Mouse (Mus musculus) midbrain, embryonic 11.5 days (tissue): ENCODE measurements around the gene Fmr1. TPM values are rescaled to one million over a fixed set of nuclear protein-coding genes. Genes with fewer than 3 reads are reported as not detected.

ENCODE experiments used
- ATAC-seq: fragments of 200-750 bp; cut with Nextera tagmentation; 2 replicates; pipeline ENCODE4 v1.8.0; 2017; ENCODE audit warnings: moderate TSS enrichment, moderate library complexity; ENCODE audit not compliant: low FRiP score
- DNase-seq: peaks from one replicate; pipeline ENCODE4 v3.0.0; 2015; ENCODE audit warnings: low spot score; ENCODE audit errors: missing footprints
- H3K27ac ChIP-seq: fragments of 300-500 bp; sonication (generic); 2 replicates; pipeline ENCODE4 v1.5.1; 2014; ENCODE audit warnings: low read depth, low read length
- H3K27me3 ChIP-seq: fragments of 300-500 bp; sonication (generic); 2 replicates; pipeline ENCODE4 v1.6.1; 2014; ENCODE audit warnings: mild to moderate bottlenecking, low read length, moderate library complexity, mixed read lengths; ENCODE audit not compliant: control insufficient read depth, insufficient read depth
- H3K36me3 ChIP-seq: fragments of 300-500 bp; sonication (generic); 2 replicates; pipeline ENCODE4 v1.6.1; 2014; ENCODE audit warnings: mild to moderate bottlenecking, low read length, moderate library complexity, mixed read lengths; ENCODE audit not compliant: control insufficient read depth, insufficient read depth
- H3K4me1 ChIP-seq: fragments of 300-500 bp; sonication (generic); 2 replicates; pipeline ENCODE4 v1.6.1; 2014; ENCODE audit warnings: low read length; ENCODE audit not compliant: control insufficient read depth, insufficient read depth
- H3K4me2 ChIP-seq: fragments of 300-500 bp; sonication (generic); 2 replicates; pipeline ENCODE4 v1.6.1; 2014; ENCODE audit warnings: mild to moderate bottlenecking, moderate library complexity
- H3K4me3 ChIP-seq: fragments of 300-500 bp; sonication (generic); 2 replicates; pipeline ENCODE4 v1.5.1; 2014; ENCODE audit warnings: low read depth, low read length
- H3K9ac ChIP-seq: fragments of 300-500 bp; sonication (generic); 2 replicates; pipeline ENCODE4 v1.6.1; 2014; ENCODE audit warnings: low read length
- H3K9me3 ChIP-seq: fragments of 300-500 bp; sonication (generic); 2 replicates; pipeline ENCODE4 v1.6.1; 2016; ENCODE audit warnings: low read length; ENCODE audit not compliant: control insufficient read depth
- WGBS: fragments of 180-500 bp; shearing (Covaris S2); extraction: QIAGEN DNeasy Blood & Tissue Kit; methylation state at CpG from one replicate; pipeline ENCODE4 v1.1.7; 2014; 5-methylcytosine and 5-hydroxymethylcytosine counted together
- polyA plus RNA-seq: library from polyadenylated mRNA; unstranded; fragments of >200 nt; fragmentation: Nextera tagmentation; extraction: Ambion mirVana; gene quantifications from 2 replicates; pipeline ENCODE4 v1.2.1, GENCODE M21; 2014

Fmr1 gene
- polyA plus RNA-seq, 1 experiment from 2014 or later, result 62.4 TPM

DNA sequence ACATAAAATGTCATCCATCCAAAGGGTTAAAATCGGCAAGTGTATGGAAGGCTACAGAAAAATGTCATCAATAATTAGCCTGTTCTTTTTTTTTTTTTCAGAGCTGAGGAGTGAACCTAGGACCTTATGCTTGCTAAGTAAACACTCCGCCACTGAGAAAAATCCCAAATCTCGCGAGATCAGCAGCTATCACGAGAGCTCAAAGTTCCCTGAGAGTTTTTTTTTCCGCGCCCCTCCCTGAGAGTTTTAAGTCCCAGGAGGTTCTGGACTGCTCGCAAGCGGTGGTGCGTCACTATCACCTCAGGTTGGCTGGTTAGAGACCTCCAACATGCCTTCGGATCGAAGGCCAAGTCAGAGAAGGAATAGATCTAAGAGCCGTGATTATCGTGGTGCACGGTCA is 83.3 kb downstream of the Fmr1 start, which contains the start of gene Fmr1nb:
Gene Fmr1nb, plus strand, starts transcription at position 234 of the 400 bp plus-strand sequence.
- H3K27me3 ChIP-seq, result no peaks in the 10 kb centered on the region
- no peak within 1 kb of the TSS for H3K9ac ChIP-seq
- ATAC-seq, result no peak
- no peak within 1 kb of the TSS for H3K4me3 ChIP-seq
- no peaks in the 10 kb centered on the region for H3K9me3 ChIP-seq
- H3K36me3 ChIP-seq, result no peaks in the 10 kb centered on the region
- DNase-seq, result no peak
- no peak within 1 kb of the TSS for H3K4me2 ChIP-seq
- H3K27ac ChIP-seq, result no peak within 1 kb of the TSS
- WGBS, result 87% methylated on average over 15 of the region's 15 CpGs
- H3K4me1 ChIP-seq, result no peaks in the 10 kb centered on the region

Other genes with a start within 250 kb of the Fmr1 start
- 0.29 and 0.51 TPM in 2 replicates for gene Fmr1nb, start 83.3 kb downstream of the Fmr1 start, polyA plus RNA-seq
- 4.8 and 5.4 TPM in 2 replicates for gene Gm14698, start 142.6 kb downstream of the Fmr1 start, polyA plus RNA-seq
- not detected in 2 replicates for gene Gm6812, start 214.5 kb downstream of the Fmr1 start, polyA plus RNA-seq